Mouse (Mus musculus) liver, postnatal 0 days (tissue): ENCODE results near the gene Inpp5e.

Experiments
- CTCF ChIP-seq: sonication (generic); IDR thresholded peaks from 2 replicates; pipeline ENCODE4 v1.5.1; 2016; ENCODE audit warnings: antibody characterized with exemption, low read depth
- EP300 ChIP-seq: IDR thresholded peaks from 2 replicates; pipeline ENCODE4 v1.6.1; 2016; ENCODE audit warnings: antibody characterized with exemption, low read depth, mild to moderate bottlenecking

- TF ChIP-seq CTCF (no peak), EP300 (no peak)
These were observed 49.0 kb downstream of the Inpp5e start for GRCm38 (mm10) chr2:26359983-26360382.
